Mouse (Mus musculus): ENCODE results near the gene Fam196a.

Gene Fam196a

DNA sequence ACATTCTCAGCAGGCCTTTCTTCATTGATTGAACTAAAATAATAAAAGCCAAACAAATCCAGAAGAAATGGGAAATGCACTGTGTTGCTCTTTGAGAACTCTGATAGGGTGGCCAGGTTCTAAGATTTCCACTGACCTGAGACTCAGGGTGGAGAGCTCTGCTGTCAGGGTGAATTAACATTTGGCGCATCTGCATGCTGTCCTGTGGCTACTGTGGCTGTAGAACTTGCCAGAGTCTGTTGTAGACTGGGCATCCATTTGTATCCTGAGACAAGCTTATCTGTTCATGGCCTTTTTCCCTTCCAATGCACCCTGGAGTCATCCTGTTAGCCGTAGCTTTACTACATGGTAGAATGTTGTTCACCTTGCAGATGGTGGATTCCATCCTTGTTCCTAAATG, 98.2 kb downstream of the Fam196a start:
- DNase-seq (ENCODE audit: low read depth, low spot score): no peak

All from WW6 (cell line).